Mouse (Mus musculus): ENCODE measurements around the gene Smad3.

DNA sequence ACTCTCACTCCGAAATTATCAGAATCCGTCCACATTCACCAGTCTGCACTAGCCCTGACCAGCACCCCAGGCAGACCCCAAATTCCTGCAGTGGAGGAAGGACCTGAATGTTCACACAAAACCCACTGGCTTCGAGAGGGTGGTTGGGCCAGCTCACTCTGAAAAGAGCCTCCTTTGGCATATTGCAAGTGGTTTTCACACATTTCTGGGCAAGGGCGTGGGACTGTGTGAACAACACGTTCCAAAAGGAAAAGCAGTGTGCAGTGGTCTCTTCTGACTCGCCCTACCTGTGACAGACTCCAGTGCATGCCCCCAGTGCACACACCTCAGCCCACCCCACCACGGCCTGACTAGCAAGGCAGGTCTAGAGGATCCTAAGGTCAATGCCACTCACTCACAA is 35.4 kb downstream of the Smad3 start:
- no peak for TF ChIP-seq CTCF (IDR thresholded peaks at IDR 0.05; ENCODE audit: insufficient read depth, low read length)
- TF ChIP-seq POLR2A (IDR thresholded peaks at IDR 0.05; ENCODE audit: borderline replicate concordance, extremely low read depth, low read depth, low read length): no peak
